Comparison of ENCODE assay signal across 9 mouse cellular contexts in the genomic region with DNA sequence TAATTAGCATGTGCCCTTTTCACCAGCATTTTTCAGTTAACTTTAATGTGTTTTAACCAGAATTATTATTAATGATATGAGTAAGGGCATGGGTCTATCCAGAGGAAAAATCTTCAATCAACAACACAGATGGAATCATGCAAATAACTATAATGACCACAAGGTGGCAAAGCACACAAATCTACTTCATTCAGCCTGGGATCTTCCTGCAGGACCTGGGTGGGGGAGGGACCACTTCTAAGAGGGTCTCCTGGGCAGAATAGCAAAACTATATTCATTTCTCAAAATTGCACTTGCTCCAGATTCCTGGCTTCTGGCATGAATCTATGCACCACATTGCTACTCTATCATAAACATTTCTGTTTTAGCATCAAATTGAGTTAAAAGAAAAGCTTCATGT.
DNase-seq lines count a peak whose midpoint lies in the region.
"Had no signal": no experiment of that assay in that cellular context is flagged by ENCODE, and none has a peak within 500 bp of the region (broad histone marks: within the 10 kb centered on the region; RNA-seq: fewer than 3 reads in every experiment).

No protein-coding gene starts in this region.

- H3K27me3 ChIP-seq in heart, embryonic 10.5 days (ENCODE audit: insufficient read depth, poor library complexity, severe bottlenecking) = no peaks in the 10 kb centered on the region

- H3K4me1 ChIP-seq in heart, embryonic 10.5 days = no peaks in the 10 kb centered on the region

- H3K36me3 ChIP-seq in heart, embryonic 10.5 days = no peaks in the 10 kb centered on the region

- H3K9me3 ChIP-seq in heart, embryonic 10.5 days = no peaks in the 10 kb centered on the region

- no peak overlapping the region for H3K27ac ChIP-seq in heart, embryonic 10.5 days

- peak; percentile 4 for DNase-seq in adrenal gland, postnatal 14 days
- no peak for DNase-seq in adrenal gland, adult 18-20 months (ENCODE audit: low spot score in 2 of 2)
- peak; percentile 7 for DNase-seq in kidney, postnatal 14 days
- DNase-seq in kidney, adult 11 months = no peak
- DNase-seq in NIH3T3 (ENCODE audit: low read depth) = peak; percentile 56
- DNase-seq in layer of hippocampus, adult 9-10 months (ENCODE audit: low spot score) = peak; percentile 24
- DNase-seq in urinary bladder, postnatal 25 days (ENCODE audit: low spot score) = no peak
- DNase-seq in heart, embryonic 10.5 days (ENCODE audit: low spot score) = no peak
- DNase-seq: thymus, adult 2 months had no signal

- no peak overlapping the region for H3K4me3 ChIP-seq in heart, embryonic 10.5 days

Comparison
In these comparisons a context has a peak if more than half of its experiments do, and no peak if none do; other contexts are left out.
1. DNase-seq: peak in adrenal gland, postnatal 14 days (single experiment), kidney, postnatal 14 days (single experiment), NIH3T3 (single experiment) and layer of hippocampus, adult 9-10 months (single experiment); none in adrenal gland, adult 18-20 months (0 of 2), kidney, adult 11 months (single experiment), urinary bladder, postnatal 25 days (single experiment) and heart, embryonic 10.5 days (single experiment).